Mouse (Mus musculus) gastrocnemius, adult 8-10 months (tissue): Measurements from ENCODE around the gene Prdm16. TPM values are rescaled to one million over a fixed set of nuclear protein-coding genes. Genes with fewer than 3 reads are reported as not detected.

Experiments
- DNase-seq, 2 experiments: peaks; one replicate each; pipeline ENCODE4 v3.0.0; 2022; ENCODE audit warnings: low spot score in 2 of 2
- total RNA-seq, 4 experiments: library from RNA; stranded (reverse); gene quantifications; 2 replicates each; pipeline ENCODE4 v1.2.4; 2022

Gene Prdm16
- total RNA-seq, 4 experiments from 2014 or later, result 0.73 to 3.1 (median 1.4) TPM

DNA sequence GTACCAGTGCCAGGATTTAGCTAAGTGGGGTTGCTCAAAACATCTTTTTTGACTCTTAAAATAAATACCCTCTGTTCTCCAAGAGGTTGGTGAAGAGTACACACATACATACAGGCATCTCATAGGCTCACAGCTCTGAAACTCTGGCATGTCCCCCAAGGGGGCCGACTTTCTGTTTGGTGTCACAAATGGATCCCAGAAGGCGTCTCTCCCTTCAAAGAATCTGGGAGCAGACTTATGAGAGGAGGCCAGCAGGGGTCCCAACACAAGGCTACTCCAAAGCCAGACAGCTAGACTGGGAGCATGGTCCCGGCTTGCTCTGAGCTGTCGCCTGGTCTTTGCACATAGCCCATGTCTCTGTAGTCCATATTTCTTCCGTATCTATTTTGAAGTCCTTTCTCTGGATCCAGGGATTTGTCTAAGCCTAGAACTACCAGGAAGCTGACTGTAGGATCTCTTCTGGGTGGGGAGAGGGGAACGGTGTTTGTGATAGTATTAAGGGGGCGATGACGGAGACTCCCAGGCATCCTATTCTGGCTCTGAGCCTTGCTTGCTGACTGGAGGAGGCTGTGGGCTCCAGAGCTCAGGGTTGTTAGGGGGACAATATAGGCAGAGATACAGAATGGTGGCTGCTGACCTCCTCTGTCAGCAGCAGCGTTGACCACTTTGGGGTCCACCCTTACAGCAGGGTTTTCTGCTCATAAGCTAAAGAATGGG is 156.0 kb downstream of the Prdm16 start:
- no peak for DNase-seq

- no peak for DNase-seq
These were observed 156.5 kb downstream of the Prdm16 start for GRCm38 (mm10) chr4:154480143-154480542.

DNA sequence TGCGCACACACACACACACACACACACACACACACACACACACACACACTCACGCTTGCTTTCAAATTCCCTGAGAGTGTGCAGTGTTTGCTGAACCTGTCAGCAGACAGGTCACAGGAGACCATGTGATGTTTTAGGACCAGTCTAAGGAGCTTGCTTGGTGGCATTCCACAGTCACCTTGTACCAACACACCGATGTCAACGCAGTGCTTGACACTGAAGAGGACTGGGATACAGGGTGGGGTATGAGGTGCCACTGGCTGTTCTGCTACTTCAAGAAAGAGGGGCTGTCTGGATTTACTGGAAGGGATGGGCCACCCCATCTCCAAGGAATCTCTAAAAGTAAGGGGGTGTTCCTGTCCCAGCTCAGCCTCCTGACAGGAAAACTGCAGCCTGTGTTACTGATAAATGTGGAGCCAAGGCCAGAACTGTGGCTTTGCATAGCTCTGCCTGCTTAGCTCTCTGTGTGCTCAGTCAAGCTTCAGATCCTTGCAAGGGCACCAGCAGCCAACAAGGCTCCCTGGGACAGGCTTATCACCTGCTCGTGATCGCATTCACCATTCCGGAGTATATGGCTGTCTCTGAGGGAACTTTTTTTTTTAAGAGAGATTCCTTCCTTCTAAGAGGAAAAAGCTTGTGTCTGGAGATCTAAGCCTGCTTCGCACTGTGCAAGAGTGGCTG is 157.6 kb downstream of the Prdm16 start:
- DNase-seq, result no peak

DNA sequence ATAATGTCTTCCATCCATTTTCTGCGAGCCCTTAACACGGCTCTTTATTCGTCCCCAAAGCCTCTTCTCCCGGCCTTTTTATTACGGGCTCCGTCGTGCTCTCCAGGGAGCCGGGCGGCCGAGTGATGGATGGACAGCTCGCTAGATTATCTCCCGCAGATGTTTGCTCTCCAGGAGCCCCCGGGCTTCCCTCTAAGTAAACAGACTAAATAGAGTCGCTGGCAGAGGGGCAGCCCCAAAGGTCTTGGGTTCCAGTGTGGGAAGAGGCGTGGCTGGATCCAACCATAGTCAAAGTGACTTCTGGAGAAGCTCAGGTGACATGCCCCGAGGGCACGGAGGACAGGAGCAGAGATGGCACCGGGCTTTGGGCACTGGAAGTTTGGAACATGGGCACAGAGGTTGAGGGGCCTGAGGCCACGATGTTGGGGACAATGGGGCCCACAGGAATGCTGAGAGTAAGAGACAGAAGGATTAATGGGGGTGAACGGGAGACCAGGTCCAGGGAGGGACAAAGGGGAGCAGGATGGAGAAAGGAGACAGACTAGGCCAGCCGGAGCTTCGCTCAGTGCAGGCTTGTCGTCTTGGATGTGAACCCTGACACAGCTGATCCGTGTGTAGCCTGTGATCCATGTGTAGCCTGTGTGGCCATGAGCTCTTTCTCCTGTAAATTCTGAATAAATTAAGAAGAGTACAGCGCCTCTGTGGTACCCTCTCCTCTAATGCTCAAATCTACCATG is 162.9 kb downstream of the Prdm16 start:
- DNase-seq, result no peak

- no peak for DNase-seq
These were observed 164.1 kb downstream of the Prdm16 start for GRCm38 (mm10) chr4:154472569-154472968.

DNA sequence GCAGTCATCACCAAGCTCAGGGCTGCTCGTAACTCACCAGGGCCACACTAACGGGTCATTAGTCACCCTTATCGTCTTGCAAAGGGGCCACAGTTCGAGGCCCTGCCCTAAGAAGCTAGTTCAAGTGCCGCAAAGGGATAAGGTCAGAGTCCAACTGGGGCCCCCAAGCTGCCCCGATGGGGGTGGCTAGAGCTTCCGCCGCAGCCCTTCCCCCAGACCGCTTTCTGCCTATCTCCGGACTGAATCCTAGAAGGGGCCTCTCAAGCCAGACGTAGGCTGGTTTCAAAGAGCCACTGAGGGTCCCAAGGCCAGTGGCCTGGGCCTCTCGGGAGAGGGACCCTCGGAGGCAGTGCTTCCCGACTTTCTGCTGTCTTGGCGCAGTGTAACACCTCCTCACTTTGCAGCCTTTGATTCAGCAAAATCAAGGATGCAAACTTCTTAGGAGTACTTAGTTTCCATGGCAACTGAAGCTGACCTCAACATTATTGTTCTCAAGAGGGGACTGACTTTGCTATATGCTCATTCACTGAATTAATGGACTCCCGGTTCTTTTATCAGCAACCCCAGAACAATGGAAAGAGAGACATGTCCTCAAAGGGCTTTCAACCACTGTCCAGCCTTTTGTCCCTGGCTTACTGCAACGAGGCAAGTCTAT is 165.1 kb downstream of the Prdm16 start:
- DNase-seq, result no peak

DNA sequence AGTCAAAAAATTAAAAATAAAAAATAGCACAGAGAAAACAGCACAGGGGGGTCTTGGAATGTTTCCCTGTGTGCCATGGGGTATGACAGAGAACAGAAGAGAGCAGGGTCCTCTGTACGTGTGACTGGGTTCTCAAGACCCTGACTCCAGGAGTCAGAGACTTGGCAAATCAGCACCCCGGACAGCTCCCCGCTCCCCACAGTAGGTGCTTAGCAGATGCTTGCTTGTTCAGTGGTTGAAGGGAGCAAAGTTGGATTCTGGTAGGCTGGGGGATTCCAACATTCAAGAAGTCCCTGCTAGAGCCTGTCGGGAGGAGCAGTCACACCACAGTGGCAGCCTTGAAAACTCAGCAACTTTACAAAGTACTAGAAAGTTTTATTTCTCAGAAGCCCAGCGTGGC is 170.4 kb downstream of the Prdm16 start:
- no peak for DNase-seq

DNA sequence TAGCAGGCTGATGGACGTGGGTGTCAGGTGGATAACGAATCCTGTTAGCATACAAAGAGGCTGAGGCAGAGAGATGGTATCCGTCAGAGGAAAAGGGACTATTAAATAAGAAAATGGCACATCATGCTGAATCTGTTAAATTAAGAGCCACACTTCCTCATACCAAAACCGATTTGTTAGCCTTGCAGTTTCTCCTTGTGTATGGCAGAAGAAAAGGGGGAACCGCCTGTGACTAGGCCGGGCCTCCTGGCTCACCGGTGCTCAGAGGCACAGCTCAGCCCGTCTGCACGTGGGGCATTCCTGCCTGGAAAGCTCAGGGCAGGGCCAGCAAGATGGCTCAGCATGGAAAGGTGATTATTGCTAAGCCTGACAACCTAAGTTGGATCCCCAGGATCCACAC is 171.6 kb downstream of the Prdm16 start:
- no peak for DNase-seq

DNA sequence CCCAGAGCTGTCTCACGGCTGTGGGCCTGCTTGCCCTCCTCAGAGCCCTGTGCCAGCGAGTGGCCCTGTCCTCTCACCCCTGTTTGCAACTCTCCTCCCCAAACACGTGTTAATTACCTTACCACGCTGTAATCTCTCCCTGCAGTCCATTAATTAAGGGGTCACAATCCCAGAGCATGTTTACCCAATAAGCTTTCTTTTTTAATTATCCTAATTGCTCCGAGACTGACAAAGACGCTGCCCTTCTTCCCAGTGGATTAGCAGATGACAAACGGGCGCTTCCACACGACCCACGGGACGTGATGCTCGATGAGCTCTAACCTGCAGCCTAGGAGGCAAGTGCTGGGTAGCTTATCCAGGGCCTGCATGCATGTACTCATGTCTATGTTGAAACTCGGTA is 176.7 kb downstream of the Prdm16 start:
- no peak for DNase-seq

DNA sequence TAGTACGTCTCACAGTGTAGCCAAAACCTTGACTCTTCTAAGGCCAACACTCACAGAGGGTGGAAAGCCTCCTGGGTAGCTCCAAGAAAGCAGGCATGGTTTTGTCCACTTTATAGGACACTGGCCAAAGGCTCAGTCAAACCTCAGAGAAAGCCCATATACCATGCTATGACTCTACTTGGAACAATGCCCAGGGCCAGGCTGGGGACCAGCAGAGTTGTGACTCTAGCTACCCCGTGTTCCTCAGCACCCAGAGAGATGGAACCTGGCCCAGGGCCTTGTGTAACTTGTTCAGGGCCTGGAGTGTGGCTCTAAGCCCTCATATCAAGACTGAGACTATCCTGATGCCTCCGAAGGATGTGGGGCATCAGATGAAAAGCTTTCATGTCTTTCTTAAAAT is 178.9 kb downstream of the Prdm16 start:
- no peak for DNase-seq

GRCm38 (mm10) chr4:154456265-154456822 is 180.3 kb downstream of the Prdm16 start:
- DNase-seq, result no peak

DNA sequence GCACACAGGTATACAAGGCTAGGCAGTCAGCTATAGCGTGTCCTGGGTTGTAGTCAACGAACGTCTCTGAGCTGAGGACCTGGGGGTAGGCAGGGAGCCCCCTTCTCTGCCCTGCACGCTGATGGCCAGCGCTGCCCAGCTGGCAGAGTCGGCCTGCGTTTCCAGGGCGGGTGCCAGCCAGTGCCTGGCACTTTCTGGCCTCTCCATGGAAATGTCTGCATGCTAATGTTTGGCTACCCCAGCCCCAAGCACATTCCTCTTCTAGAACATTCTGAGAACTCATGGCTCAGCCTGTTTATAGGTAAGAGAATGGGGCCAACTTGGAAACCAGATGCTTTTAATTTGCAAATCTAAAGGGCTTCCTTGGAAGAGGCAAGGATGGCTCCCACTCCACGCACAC is 186.2 kb downstream of the Prdm16 start:
- DNase-seq, result no peak

GRCm38 (mm10) chr4:154450036-154450435 is 186.6 kb downstream of the Prdm16 start:
- DNase-seq, result no peak

GRCm38 (mm10) chr4:154449343-154449742 is 187.3 kb downstream of the Prdm16 start:
- no peak for DNase-seq

GRCm38 (mm10) chr4:154445721-154446120 is 191.0 kb downstream of the Prdm16 start:
- DNase-seq, result no peak

DNA sequence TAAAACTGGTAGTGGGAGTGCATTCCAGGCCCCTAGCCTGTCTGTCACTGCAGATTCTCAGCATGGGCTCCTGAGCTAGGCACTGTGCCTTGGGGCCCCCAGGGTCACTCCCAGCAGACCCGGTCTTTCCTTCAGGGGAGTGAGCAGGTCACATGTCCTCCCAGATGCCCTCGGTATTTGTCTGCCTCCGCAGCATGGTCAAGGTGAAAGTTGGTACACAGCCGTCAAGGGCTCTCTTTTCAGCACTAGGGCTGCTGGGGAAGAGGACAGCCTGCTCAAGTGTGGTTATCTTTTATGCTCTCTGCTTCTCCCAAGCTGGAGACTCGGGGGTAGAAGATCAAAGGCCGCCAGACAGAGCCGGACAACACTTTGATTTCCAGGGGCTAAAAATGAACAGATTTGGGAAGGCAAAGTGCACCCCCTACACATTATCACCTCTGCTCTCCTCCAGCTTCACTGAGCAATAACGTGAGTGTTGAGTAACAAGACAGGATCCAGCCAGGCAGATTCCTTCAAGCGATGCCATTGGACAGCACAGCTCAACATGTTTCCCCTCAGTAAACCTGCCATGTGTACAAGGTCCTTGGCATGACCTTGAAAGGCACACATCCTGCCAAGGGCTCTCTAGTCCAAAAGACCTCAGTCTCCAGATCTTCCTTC is 193.9 kb downstream of the Prdm16 start:
- DNase-seq, result no peak

DNA sequence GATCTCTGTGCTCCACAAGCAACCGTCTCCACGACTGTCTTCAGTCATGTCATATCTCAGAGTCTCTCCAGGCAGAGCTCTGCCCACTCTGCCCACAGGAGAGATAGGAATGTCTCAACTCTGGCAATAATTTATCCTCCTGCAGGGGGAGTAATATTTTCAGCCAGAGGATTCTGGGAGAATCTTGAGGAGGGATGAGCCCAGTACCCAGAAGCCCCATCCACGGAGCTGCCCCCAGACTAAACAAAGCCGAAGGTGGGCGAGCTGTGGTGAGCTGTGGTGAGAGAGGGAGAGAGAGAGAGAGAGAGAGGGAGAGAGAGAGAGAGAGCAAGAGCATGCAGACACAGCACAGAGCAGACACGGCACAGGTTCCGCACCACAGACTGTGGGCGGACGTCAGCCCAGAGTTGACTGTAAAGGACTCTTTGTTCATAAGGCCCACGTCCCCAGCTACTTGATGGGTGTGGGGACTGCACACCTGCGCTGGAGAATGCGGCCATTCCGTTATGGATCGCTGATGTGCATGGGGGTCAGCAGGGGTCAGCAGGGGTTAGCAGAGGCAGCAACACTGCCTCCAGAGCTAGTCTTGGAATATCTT is 197.1 kb downstream of the Prdm16 start:
- DNase-seq, result no peak

- DNase-seq, result no peak
These were observed 198.1 kb downstream of the Prdm16 start for GRCm38 (mm10) chr4:154438610-154439009.

- DNase-seq, result no peak
These were observed 206.9 kb downstream of the Prdm16 start for GRCm38 (mm10) chr4:154429770-154430169.

DNA sequence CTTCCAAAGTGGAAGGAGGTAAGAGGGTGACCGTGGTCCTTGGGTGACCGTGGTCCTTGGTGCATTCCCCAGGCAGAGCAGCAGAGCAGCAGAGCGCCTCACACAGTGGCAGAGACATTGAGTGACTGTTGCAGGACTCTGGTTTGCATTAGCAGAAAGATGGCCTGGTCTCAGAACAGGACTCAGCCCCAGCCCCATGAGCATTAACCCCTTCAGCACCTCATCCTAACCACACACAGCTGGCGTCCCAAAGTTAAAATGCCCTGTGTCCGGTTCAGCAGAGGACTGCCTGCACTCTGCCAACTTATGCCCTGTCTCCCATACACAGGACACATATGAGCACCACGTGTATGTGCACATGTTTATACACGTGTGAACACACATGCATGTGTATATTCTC is 209.8 kb downstream of the Prdm16 start:
- DNase-seq, result no peak

- DNase-seq, result no peak
These were observed 211.4 kb downstream of the Prdm16 start for GRCm38 (mm10) chr4:154425284-154425683.
